Mouse (Mus musculus): ENCODE data around the gene Alkbh7.

Alkbh7 gene

GRCm38 (mm10) chr17:57031661-57032420 is 34.7 kb downstream of the Alkbh7 start:
- DNase-seq (ENCODE audit: low spot score) = peak; percentile 100

- peak; percentile 3 for DNase-seq (ENCODE audit: low spot score)
Measured at GRCm38 (mm10) chr17:57032854-57033253, 35.7 kb downstream of the Alkbh7 start.

GRCm38 (mm10) chr17:57038978-57039377 is 41.8 kb downstream of the Alkbh7 start:
- no peak for DNase-seq (ENCODE audit: low spot score)

GRCm38 (mm10) chr17:57041554-57041953 is 44.4 kb downstream of the Alkbh7 start, which contains the start of gene Slc25a41:
Gene Slc25a41, minus strand, starts transcription at chr17:57041654.
- DNase-seq (ENCODE audit: low spot score) = no peak

- peak; percentile 41 for DNase-seq (ENCODE audit: low spot score)
Measured at GRCm38 (mm10) chr17:57047406-57047805, 50.3 kb downstream of the Alkbh7 start.

- DNase-seq (ENCODE audit: low spot score) = no peak
Measured at GRCm38 (mm10) chr17:57048816-57049215, 51.7 kb downstream of the Alkbh7 start.
